Mouse (Mus musculus): Measurements from ENCODE around the gene Tmtc2. TPM values are rescaled to one million over a fixed set of nuclear protein-coding genes. Genes with fewer than 3 reads are reported as not detected.

The Tmtc2 gene
- total and polyA plus RNA-seq, 3 experiments, result not detected

GRCm38 (mm10) chr10:105504472-105504871, 69.8 kb downstream of the Tmtc2 start:
- H3K27me3 ChIP-seq (replicated peaks), result no peaks in the 10 kb centered on the region
- DNase-seq (ENCODE audit: extremely low read depth), result no peak
- peaks cover 70% of the 10 kb centered on the region for H3K9me3 ChIP-seq (replicated peaks; ENCODE audit: low read length)
- in situ Hi-C loops (cut with MboI; ENCODE audit: low pct_ligation_motif_present, low pct_unique_long_range_greater_than_20kb, low sequenced_read_pairs) (no loop called here), dilution Hi-C loops (cut with MboI; ENCODE audit: extremely low pct_ligation_motif_present, extremely low pct_unique_long_range_greater_than_20kb, low sequenced_read_pairs) (no loop called here)
- no peaks in the 10 kb centered on the region for H3K79me2 ChIP-seq (replicated peaks; ENCODE audit: control insufficient read depth, extremely low read depth, insufficient read depth, poor library complexity, severe bottlenecking)
- H3K9ac ChIP-seq (ENCODE audit: insufficient read depth, low read depth), result no peak overlapping the region
- H3K4me2 ChIP-seq (ENCODE audit: insufficient read depth, low read depth, poor library complexity, severe bottlenecking), result no peak overlapping the region
- no peak overlapping the region for H3K4me3 ChIP-seq (replicated peaks in 1 of 3; ENCODE audit: low read depth in 2 of 3, low read length in 2 of 3, poor library complexity in 1 of 3)
- no peaks in the 10 kb centered on the region for H3K4me1 ChIP-seq (ENCODE audit: control insufficient read depth in 1 of 2, insufficient read depth in 2 of 2)
- no peaks in the 10 kb centered on the region for H3K36me3 ChIP-seq (replicated peaks in 1 of 2; ENCODE audit: control insufficient read depth in 1 of 2, insufficient read depth in 1 of 2, low read length in 1 of 2)
- H3K27ac ChIP-seq (ENCODE audit: insufficient read depth, low read depth), result no peak overlapping the region
- no peak for TF ChIP-seq SIN3A (IDR thresholded peaks at IDR 0.05; ENCODE audit: low read length)
- TF ChIP-seq TBP (conservative IDR thresholded peaks at IDR 0.05; ENCODE audit: low read depth, low read length), result no peak
- TF ChIP-seq HCFC1 (IDR thresholded peaks at IDR 0.05; ENCODE audit: low read depth, low read length), result no peak
- no peak for TF ChIP-seq JUND (conservative IDR thresholded peaks at IDR 0.05; ENCODE audit: low read depth, low read length)
- TF ChIP-seq ELF1 (IDR thresholded peaks at IDR 0.05; ENCODE audit: low read depth, low read length), result no peak
- no peak for TF ChIP-seq ZMIZ1 (IDR thresholded peaks at IDR 0.05; ENCODE audit: low read depth, low read length)
- TF ChIP-seq MYC (IDR thresholded peaks at IDR 0.05; ENCODE audit: low read depth, low read length), result no peak
- TF ChIP-seq ZNF384 (IDR thresholded peaks at IDR 0.05; ENCODE audit: low read depth, low read length), result no peak
- no peak for TF ChIP-seq MEF2A (IDR thresholded peaks at IDR 0.05; ENCODE audit: borderline replicate concordance, low read depth, low read length)
- no peak for TF ChIP-seq E2F4 (IDR thresholded peaks at IDR 0.05; ENCODE audit: insufficient replicate concordance, low read depth, low read length)
- TF ChIP-seq GABPA (IDR thresholded peaks at IDR 0.05; ENCODE audit: insufficient replicate concordance, low read depth, low read length), result no peak
- TF ChIP-seq NRF1 (IDR thresholded peaks at IDR 0.05; ENCODE audit: low read depth, low read length), result no peak
- no peak for TF ChIP-seq ZKSCAN1 (IDR thresholded peaks at IDR 0.05; ENCODE audit: borderline replicate concordance, low read depth, low read length)

DNA sequence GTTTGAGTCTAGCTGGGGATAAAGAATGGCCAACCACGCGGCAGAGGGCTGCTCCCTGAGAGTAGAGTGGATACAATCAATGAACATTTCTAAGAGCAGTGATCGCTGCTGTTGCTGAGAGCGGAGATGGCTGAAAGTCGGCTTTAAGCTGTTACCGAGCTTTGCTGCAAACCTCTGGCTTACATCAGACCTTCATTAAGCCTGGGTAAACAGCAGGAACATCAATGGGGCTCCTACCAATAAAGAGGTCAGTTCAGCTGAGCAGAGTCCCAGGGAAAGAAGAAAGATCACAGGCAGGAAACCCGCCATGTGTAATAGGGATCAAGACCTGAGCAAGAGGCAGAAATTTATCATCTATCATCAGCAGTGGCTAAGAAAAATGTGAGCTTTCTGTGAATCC, 72.5 kb downstream of the Tmtc2 start:
- dilution Hi-C loops (cut with MboI; ENCODE audit: extremely low pct_ligation_motif_present, extremely low pct_unique_long_range_greater_than_20kb, low sequenced_read_pairs), result no loop called here
- peaks cover 55% of the 10 kb centered on the region for H3K9me3 ChIP-seq (replicated peaks; ENCODE audit: low read length)

More for the DNA sequence above, 72.5 kb downstream of the Tmtc2 start:
- in situ Hi-C loops (cut with MboI; ENCODE audit: low pct_ligation_motif_present, low pct_unique_long_range_greater_than_20kb, low sequenced_read_pairs), result no loop called here
- Histone ChIP-seq H3K36me3 (replicated peaks in 1 of 2; ENCODE audit: control insufficient read depth in 1 of 2, insufficient read depth in 1 of 2, low read length in 1 of 2) (no peaks in the 10 kb centered on the region), H3K4me3 (replicated peaks in 1 of 3; ENCODE audit: low read depth in 2 of 3, low read length in 2 of 3, poor library complexity in 1 of 3) (no peak overlapping the region), H3K79me2 (replicated peaks; ENCODE audit: control insufficient read depth, extremely low read depth, insufficient read depth, poor library complexity, severe bottlenecking) (no peaks in the 10 kb centered on the region), H3K27me3 (replicated peaks) (no peaks in the 10 kb centered on the region), H3K9ac (ENCODE audit: insufficient read depth, low read depth) (no peak overlapping the region), H3K4me1 (ENCODE audit: control insufficient read depth in 1 of 2, insufficient read depth in 2 of 2) (no peaks in the 10 kb centered on the region), H3K4me2 (ENCODE audit: insufficient read depth, low read depth, poor library complexity, severe bottlenecking) (no peak overlapping the region), H3K27ac (ENCODE audit: insufficient read depth, low read depth) (no peak overlapping the region)
- DNase-seq (ENCODE audit: extremely low read depth), result no peak
- no peak for TF ChIP-seq MAX (IDR thresholded peaks at IDR 0.05; ENCODE audit: low read length)
- no peak for TF ChIP-seq SIN3A (IDR thresholded peaks at IDR 0.05; ENCODE audit: low read length)
- TF ChIP-seq POLR2AphosphoS2 (IDR thresholded peaks at IDR 0.05; ENCODE audit: low read depth, low read length), result no peak
- no peak for TF ChIP-seq MAZ (IDR thresholded peaks at IDR 0.05; ENCODE audit: low read depth, low read length)
- no peak for TF ChIP-seq MAFK (IDR thresholded peaks at IDR 0.05; ENCODE audit: insufficient replicate concordance, low read length)

All from CH12.LX (cell line).